Mouse (Mus musculus) cerebellum, adult 2 months (tissue): ENCODE data around the gene Krt10.

ENCODE experiments used
- CTCF ChIP-seq: fragments of 200-500 bp; IDR thresholded peaks from 2 replicates; pipeline ENCODE4 v1.5.1; 2011; ENCODE audit warnings: low read depth, mild to moderate bottlenecking, control low read depth, low read length, moderate library complexity, borderline replicate concordance; ENCODE audit not compliant: insufficient read depth
- POLR2A ChIP-seq: fragments of 200-500 bp; IDR thresholded peaks from 2 replicates; pipeline ENCODE4 v1.6.1; 2011; ENCODE audit warnings: low read length, control low read depth, borderline replicate concordance; ENCODE audit not compliant: insufficient read depth

DNA sequence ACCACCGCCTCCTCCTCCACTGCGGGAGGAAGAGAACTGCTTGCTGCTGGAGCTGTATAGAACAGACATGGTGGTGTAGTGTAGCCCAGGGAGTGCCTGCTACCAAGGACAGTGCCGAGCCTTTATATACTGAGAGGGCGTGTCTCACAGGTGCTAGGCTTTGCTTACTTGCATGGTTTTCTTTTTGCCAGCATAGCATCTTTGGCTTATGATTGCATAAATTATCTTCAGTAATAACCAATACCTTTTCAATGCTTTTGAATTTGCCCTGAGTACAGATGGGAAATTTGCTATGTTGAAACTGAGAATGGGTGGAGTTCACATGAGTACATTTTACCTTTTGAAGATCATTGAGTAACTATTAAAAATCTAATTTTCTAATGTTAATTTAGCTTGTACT is at the start of gene Krt10:
- no peak for TF ChIP-seq POLR2A
- no peak for TF ChIP-seq CTCF
